Mouse (Mus musculus): Measurements from ENCODE around the gene App. TPM values are rescaled to one million over a fixed set of nuclear protein-coding genes. Genes with fewer than 3 reads are reported as not detected.

App gene
- polyA plus RNA-seq, 1 experiment = 109 TPM

- WGBS = 77% methylated on average over 8 of the region's 8 CpGs
- no peak for DNase-seq (ENCODE audit: low read depth, low spot score)
Measured at GRCm38 (mm10) chr16:85152457-85152856, 21.1 kb downstream of the App start.

- WGBS = 65% methylated on average over 7 of the region's 7 CpGs
- no peak for DNase-seq (ENCODE audit: low read depth, low spot score)
Measured at GRCm38 (mm10) chr16:85151681-85152080, 21.9 kb downstream of the App start.

- 76% methylated on average over 9 of the region's 9 CpGs for WGBS
- no peak for DNase-seq (ENCODE audit: low read depth, low spot score)
Measured at GRCm38 (mm10) chr16:85150902-85151301, 22.7 kb downstream of the App start.

- WGBS = 78% methylated on average over 1 of the region's 1 CpGs
- DNase-seq (ENCODE audit: low read depth, low spot score) = no peak
Measured at GRCm38 (mm10) chr16:85149509-85149871, 24.1 kb downstream of the App start.

- 30% methylated on average over 9 of the region's 9 CpGs for WGBS
- DNase-seq (ENCODE audit: low read depth, low spot score) = no peak
Measured at GRCm38 (mm10) chr16:85148615-85149508, 24.7 kb downstream of the App start.

DNA sequence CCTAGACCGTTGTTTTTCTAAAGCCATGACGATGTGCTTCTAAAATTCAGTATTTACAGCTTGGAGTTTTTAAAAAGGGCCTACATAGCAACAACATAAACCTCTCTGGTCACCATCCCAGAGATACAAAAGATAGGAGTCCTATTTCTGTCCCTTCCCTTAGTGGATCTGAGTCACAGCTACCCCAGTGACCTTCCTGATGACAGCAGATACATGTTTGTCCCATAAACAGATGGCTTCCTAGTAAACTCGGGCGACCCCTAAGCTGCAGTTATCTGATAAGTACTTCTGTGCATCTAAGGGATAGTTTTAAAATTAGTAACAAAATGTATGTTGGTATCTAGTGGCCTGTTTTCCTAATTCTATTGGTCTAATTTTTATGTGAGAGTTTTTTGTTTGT lies 26.1 kb downstream of the App start:
- WGBS = 60% methylated on average over 4 of the region's 4 CpGs
- no peak for DNase-seq (ENCODE audit: low read depth, low spot score)

DNA sequence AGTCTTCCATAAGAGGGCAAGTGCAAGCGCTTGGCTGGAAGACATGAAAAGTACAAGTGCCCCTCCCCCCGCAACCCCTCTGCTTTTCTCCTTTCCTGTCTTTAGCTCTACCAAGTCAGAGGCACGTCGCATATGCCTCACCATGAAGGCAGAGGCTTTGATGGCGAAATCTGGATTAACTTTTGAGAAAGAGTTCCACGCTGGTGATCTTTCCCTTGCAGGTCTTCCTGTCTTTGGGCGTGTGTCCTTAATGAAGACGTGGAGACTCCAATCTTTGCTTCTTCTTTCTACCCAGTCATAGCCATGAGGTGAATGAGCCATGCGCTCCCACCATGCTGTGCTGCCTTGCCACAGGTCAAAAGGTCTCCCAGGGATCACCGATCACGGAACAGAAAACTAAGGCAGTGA lies 27.8 kb downstream of the App start:
- WGBS = 97% methylated on average over 11 of the region's 11 CpGs
- no peak for DNase-seq (ENCODE audit: low read depth, low spot score)

DNA sequence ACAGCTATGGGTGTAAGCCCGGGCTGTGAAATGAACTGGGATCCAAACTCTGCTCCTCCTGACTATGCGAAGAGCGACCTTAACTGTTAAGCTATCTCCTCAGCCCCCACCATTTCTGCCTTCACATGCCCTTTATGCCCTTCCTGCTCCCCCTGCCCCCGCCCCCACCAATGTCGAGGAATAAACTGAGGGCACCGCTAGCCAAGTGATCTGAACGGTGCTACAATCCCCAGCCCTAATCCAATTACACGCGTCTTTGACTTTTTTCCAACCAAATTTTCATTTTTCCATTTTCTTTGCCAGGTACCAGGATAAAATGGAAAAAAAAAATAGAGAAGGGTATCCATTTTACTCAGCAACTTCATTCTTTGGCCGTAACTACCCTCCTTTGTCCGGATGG lies 28.2 kb downstream of the App start:
- 91% methylated on average over 11 of the region's 11 CpGs for WGBS
- no peak for DNase-seq (ENCODE audit: low read depth, low spot score)

- 78% methylated on average over 6 of the region's 6 CpGs for WGBS
- no peak for DNase-seq (ENCODE audit: low read depth, low spot score)
Measured at GRCm38 (mm10) chr16:85144401-85144800, 29.2 kb downstream of the App start.

DNA sequence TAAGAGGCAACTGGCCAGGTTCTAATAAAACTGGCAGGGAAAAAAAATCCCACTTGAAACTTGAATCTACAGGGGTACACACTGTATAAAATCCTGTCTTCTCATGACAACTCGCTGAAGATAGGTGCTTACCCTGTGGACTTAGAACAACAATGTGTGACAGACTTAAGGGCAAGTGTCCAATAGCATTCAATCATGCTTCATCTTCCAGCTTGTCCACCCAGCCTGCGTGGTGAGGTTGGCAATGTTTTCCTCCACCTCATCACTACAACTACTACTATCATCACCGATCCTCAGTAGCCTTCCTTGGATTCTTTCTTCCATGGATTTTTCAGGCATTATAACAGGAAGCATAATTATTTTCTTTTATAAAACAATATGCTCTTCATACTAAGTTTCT lies 29.7 kb downstream of the App start:
- DNase-seq (ENCODE audit: low read depth, low spot score) = no peak
- 70% methylated on average over 3 of the region's 3 CpGs for WGBS

GRCm38 (mm10) chr16:85143188-85143587 lies 30.4 kb downstream of the App start:
- no peak for DNase-seq (ENCODE audit: low read depth, low spot score)
- 64% methylated on average over 3 of the region's 3 CpGs for WGBS

DNA sequence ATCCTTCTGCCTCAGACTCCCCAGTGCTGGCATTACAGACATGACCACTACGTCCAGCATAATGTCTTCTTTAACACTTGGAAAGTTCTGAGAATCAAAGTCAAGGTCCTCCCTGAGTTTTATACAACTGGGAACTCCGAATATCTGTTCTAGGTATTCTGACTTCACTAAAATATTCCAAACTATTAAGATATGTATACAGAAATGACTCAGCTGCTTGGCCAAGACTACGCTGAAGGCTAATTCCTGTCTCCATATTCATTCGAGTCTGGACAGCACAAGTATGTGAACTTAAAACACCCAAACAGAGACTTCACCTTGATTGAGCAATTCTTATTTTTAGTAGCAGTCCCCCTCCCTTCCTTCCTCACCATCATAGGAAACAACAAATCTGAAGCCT lies 32.2 kb downstream of the App start:
- DNase-seq (ENCODE audit: low read depth, low spot score) = no peak
- WGBS = 60% methylated on average over 4 of the region's 4 CpGs

GRCm38 (mm10) chr16:85139178-85139604 lies 34.4 kb downstream of the App start:
- WGBS = 82% methylated on average over 9 of the region's 9 CpGs

GRCm38 (mm10) chr16:85137348-85137747 lies 36.2 kb downstream of the App start:
- DNase-seq (ENCODE audit: low read depth, low spot score) = no peak
- WGBS = 79% methylated on average over 11 of the region's 11 CpGs

More at GRCm38 (mm10) chr16:85139178-85139604, 34.4 kb downstream of the App start:
- no peak for DNase-seq (ENCODE audit: low read depth, low spot score)

DNA sequence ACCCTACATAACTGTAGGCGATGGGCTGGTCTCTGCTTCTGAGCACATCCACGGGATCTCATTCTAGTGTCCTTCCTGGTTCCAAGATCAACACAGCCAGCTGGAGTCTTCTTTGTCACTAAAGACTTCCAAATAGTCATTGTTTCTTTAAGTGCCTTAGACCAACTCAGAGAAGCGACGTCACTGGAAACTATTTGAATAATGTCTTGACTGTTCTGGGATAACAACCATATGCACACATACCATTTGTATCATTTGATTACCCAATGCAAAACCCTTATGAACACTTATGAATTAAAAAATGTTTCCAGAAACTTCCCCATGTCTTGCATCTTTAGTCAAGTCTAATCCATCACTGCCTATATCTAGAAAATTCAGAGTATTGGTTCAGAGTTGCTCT lies 37.5 kb downstream of the App start:
- 38% methylated on average over 4 of the region's 4 CpGs for WGBS
- DNase-seq (ENCODE audit: low read depth, low spot score) = no peak

- 13% methylated on average over 5 of the region's 5 CpGs for WGBS
- DNase-seq (ENCODE audit: low read depth, low spot score) = peak; percentile 44
Measured at GRCm38 (mm10) chr16:85133468-85133881, 40.1 kb downstream of the App start.

- WGBS = 29% methylated on average over 8 of the region's 8 CpGs
- no peak for DNase-seq (ENCODE audit: low read depth, low spot score)
Measured at GRCm38 (mm10) chr16:85133057-85133456, 40.5 kb downstream of the App start.

DNA sequence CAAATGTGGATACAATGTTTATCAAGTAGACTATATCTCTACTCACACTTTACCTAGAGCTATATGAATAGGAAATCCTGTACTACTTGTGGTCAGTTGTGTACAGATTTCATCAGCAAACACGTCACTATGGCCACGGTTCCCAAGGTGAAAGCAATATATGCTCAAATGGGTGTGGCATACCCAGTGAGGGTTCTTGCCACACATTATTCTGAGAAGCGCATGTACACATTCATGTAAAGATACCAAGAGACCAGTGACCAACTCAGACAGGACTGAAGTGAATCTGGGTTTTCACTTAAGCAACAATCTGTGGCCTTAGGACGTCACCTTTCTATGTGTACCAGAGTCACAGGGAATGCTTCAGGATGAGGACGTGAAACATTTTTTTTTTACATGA lies 41.4 kb downstream of the App start:
- 29% methylated on average over 5 of the region's 5 CpGs for WGBS
- peak; percentile 52 for DNase-seq (ENCODE audit: low read depth, low spot score)

- no peak for DNase-seq (ENCODE audit: low read depth, low spot score)
- 59% methylated on average over 7 of the region's 7 CpGs for WGBS
Measured at GRCm38 (mm10) chr16:85130861-85131556, 42.6 kb downstream of the App start.

DNA sequence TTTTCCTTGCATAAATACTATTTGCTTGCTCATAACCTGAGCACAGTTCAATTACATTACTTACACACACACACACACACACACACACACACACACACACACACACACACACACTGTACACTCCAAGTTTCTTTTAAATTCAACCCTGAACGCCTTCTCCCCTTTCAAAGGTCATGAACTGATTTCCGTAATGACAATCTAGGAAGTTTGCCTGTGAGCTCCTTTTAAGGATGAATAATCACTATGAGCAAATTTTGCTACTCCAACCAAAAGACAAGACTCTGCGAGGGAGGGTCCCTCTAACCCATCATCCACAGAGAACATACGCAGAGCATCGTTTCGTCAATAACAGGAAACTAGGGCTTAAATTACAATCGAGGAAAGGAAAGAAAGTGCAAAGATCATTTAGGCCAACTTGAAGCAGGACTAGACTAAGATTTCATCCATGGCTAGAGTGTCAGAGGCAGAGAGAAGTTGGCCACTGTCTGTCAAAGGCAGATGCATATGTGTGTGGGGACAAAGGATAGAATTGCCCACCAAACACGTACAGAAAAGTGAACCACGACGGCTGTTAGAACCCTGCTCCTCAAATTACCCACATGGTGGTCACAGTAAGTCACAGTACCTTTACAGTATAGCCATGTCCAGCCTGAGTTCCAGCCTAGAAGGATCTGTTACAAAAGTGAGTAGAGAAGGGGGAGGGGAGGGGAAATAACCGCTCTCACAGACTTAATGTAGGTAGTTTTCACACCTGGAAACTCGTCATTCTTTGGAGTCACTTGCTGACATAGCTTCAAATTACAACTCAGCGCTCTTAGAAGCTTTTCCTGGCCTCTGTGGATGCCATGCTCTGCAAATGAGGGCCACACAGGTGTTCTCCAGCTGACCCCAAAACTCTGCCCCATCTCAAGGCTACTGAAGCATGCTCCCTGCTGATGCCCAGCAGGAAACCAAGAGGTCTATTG lies 44.6 kb downstream of the App start:
- DNase-seq (ENCODE audit: low read depth, low spot score) = no peak
- WGBS = 43% methylated on average over 13 of the region's 13 CpGs

All from large intestine, adult 2 months (tissue).